Mouse (Mus musculus): ENCODE data around the gene Aadacl4. TPM values are rescaled to one million over a fixed set of nuclear protein-coding genes. Genes with fewer than 3 reads are reported as not detected.

Aadacl4 gene
- total RNA-seq (2015) = not detected in 2 replicates
- total RNA-seq (2017) = not detected in 2 replicates

GRCm38 (mm10) chr4:144613407-144613806 lies at the start of gene Aadacl4:
Gene Aadacl4, plus strand, starts transcription at chr4:144613707.
- no peak for ATAC-seq (replicated peaks; ENCODE audit: poor library complexity)

- no peak for ATAC-seq (replicated peaks; ENCODE audit: poor library complexity)
Measured at GRCm38 (mm10) chr4:144565034-144565433, 48.5 kb upstream of the Aadacl4 start, which contains the start of gene Gm13124. Gene Gm13124, minus strand, starts transcription at chr4:144565134.

- ATAC-seq (replicated peaks; ENCODE audit: poor library complexity) = no peak
Measured at GRCm38 (mm10) chr4:144567752-144568151, 45.8 kb upstream of the Aadacl4 start.

DNA sequence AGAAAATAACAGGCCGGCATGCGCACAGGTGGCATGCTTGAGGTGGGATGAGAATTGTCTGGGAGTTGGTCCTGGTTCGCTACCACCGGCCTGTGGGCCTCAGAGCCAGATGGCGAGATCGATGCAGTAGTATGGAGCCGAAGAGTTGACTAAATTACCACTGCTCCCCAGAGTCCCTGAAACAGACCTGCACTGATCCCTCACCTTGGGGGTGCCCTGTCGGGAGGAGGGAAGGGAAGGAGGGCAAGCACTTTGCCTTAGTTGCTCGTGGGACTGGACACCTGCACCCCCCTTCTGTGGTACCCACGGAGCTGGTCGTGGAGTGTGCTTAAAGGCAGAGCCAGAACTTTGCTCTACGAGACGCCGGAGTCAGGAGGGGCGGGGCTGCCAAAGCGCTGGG lies 27.3 kb upstream of the Aadacl4 start:
- ATAC-seq (replicated peaks; ENCODE audit: poor library complexity) = peak; percentile 39

DNA sequence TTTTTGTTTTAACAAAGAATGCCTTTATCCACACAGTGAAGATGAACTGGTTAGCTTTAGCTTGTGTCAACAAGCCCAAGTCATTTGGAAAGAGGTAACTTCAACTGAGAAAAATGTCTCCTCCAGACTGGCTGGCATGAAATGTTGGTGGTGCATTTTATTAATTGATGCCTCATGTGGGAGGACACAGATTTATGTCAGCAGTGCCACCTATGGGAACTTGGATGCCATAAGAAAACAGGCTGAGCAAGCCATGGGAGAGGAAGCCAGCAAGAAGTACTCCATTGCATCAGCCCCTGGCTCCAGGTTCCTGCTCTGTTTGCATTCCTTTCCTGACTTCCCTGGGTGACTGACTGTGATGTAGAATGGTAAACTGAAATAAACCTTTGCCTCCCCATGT lies 20.7 kb upstream of the Aadacl4 start:
- ATAC-seq (replicated peaks; ENCODE audit: poor library complexity) = no peak

DNA sequence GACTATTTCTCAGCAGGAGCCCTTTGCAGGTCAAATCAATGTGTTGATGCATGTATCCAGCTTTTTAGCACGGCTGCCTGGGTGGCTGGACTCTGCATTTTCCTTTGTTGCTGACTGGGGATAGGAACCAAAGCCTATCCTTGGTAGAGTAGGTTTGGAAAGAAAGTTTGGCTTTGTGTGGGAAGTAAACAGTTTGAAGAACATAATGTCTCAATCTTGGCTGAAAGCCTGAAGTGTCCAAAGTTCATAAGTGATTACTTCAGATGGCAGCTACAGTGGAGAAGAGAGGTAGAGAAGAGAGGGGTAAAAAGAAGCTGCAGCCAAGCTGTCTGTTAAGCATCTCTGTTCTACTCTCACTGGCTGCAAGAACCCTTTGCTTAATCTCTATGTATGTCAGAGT lies 1.1 kb downstream of the Aadacl4 start:
- no peak for ATAC-seq (replicated peaks; ENCODE audit: poor library complexity)

GRCm38 (mm10) chr4:144638263-144638662 lies 24.8 kb downstream of the Aadacl4 start:
- ATAC-seq (replicated peaks; ENCODE audit: poor library complexity) = no peak

Other genes starting within 250 kb of the Aadacl4 start
- not detected in 2 replicates for gene Pramef20, start 235.8 kb upstream of the Aadacl4 start, total RNA-seq (2015)
- gene Pramef20, start 235.8 kb upstream of the Aadacl4 start, total RNA-seq (2017) = not detected in 2 replicates
- gene Pramef12, start 205.2 kb upstream of the Aadacl4 start, total RNA-seq (2015) = not detected in 2 replicates
- gene Pramef12, start 205.2 kb upstream of the Aadacl4 start, total RNA-seq (2017) = not detected in 2 replicates
- gene 1700012P22Rik, start 174.9 kb upstream of the Aadacl4 start, total RNA-seq (2015) = not detected in 2 replicates
- gene 1700012P22Rik, start 174.9 kb upstream of the Aadacl4 start, total RNA-seq (2017) = not detected in 2 replicates
- not detected in 2 replicates for gene Gm9944, start 160.4 kb upstream of the Aadacl4 start, total RNA-seq (2015)
- not detected in 2 replicates for gene Gm9944, start 160.4 kb upstream of the Aadacl4 start, total RNA-seq (2017)
- not detected in 2 replicates for gene Aadacl3, start 150.0 kb upstream of the Aadacl4 start, total RNA-seq (2015)
- gene Aadacl3, start 150.0 kb upstream of the Aadacl4 start, total RNA-seq (2017) = not detected in 2 replicates
- not detected in 2 replicates for gene 9430007A20Rik, start 93.9 kb upstream of the Aadacl4 start, total RNA-seq (2015)
- gene 9430007A20Rik, start 93.9 kb upstream of the Aadacl4 start, total RNA-seq (2017) = not detected in 2 replicates
- gene Gm13124, start 48.6 kb upstream of the Aadacl4 start, total RNA-seq (2015) = not detected in 2 replicates
- gene Gm13124, start 48.6 kb upstream of the Aadacl4 start, total RNA-seq (2017) = not detected in 2 replicates
- not detected in 2 replicates for gene Gm436, start 72.7 kb downstream of the Aadacl4 start, total RNA-seq (2015)
- not detected in 2 replicates for gene Gm436, start 72.7 kb downstream of the Aadacl4 start, total RNA-seq (2017)
- gene Gm13178, start 107.7 kb downstream of the Aadacl4 start, total RNA-seq (2015) = not detected in 2 replicates
- gene Gm13178, start 107.7 kb downstream of the Aadacl4 start, total RNA-seq (2017) = not detected in 2 replicates
- not detected in 2 replicates for gene Gm438, start 172.9 kb downstream of the Aadacl4 start, total RNA-seq (2015)
- not detected in 2 replicates for gene Gm438, start 172.9 kb downstream of the Aadacl4 start, total RNA-seq (2017)